In genomic region chr8:111678111-111678510, GRCm38 (mm10) we compare ENCODE assay signal across 7 mouse cellular contexts.
DNase-seq lines count a peak whose midpoint lies in the region.

No protein-coding gene starts in this region.

- DNase-seq in CD4-positive, CD25-positive, alpha-beta regulatory T cell, adult 2 months (ENCODE audit: low read depth, low spot score), result peak; percentile 81
- DNase-seq in MEL-GATA-1-ER (ENCODE audit: extremely low read depth, low read depth), result peak; percentile 47
- peak; percentile 34 for DNase-seq in cerebellum, adult 11-12 months
- DNase-seq in forelimb bud, embryonic 11.5 days (ENCODE audit: low read depth, low spot score), result peak; percentile 80
- peak; percentile 84 for DNase-seq in kidney, postnatal 14 days
- peak; percentile 17 to 63 for DNase-seq in lung, adult 18-20 months
- peak; percentile 56 to 72 for DNase-seq in right cerebral cortex, adult 2 months (ENCODE audit: low spot score in 2 of 2)

Comparison
In these comparisons a context has a peak if more than half of its experiments do, and no peak if none do; other contexts are left out.
1. Peak in every context shown above with its lines: DNase-seq.
2. DNase-seq: peak in every context shown above with its lines; median percentile 84 in kidney, postnatal 14 days; 81 in CD4-positive, CD25-positive, alpha-beta regulatory T cell, adult 2 months; 80 in forelimb bud, embryonic 11.5 days; 64 in right cerebral cortex, adult 2 months; 47 in MEL-GATA-1-ER; 40 in lung, adult 18-20 months; 34 in cerebellum, adult 11-12 months.